ENCODE assay signal across 9 mouse cellular contexts in genomic region chr6:29234272-29234671, GRCm38 (mm10). TPM values are rescaled to one million over a fixed set of nuclear protein-coding genes. Genes with fewer than 3 reads are reported as not detected.
DNase-seq lines count a peak whose midpoint lies in the region; ATAC-seq and TF ChIP-seq lines count a peak whose summit lies in the region.
"Had no signal": no experiment of that assay in that cellular context is flagged by ENCODE, and none has a peak within 500 bp of the region (broad histone marks: within the 10 kb centered on the region; RNA-seq: fewer than 3 reads in every experiment).

No protein-coding gene starts in this region.

- H3K36me3 ChIP-seq in heart, embryonic 11.5 days (ENCODE audit: control insufficient read depth, insufficient read depth, low read length) = no peaks in the 10 kb centered on the region
- no peaks in the 10 kb centered on the region for H3K36me3 ChIP-seq in forebrain, embryonic 10.5 days (replicated peaks)
- H3K36me3 ChIP-seq: limb, embryonic 15.5 days had no signal

- TF ChIP-seq POLR2A in bone marrow macrophage, adult 2 months (IDR thresholded peaks at IDR 0.05; ENCODE audit: borderline replicate concordance, low read depth, low read length) = no peak

- ATAC-seq in heart, embryonic 11.5 days (replicated peaks; ENCODE audit: insufficient number of reproducible peaks, low FRiP score, low TSS enrichment) = no peak
- ATAC-seq in megakaryocyte progenitor cell, adult 5-6 weeks (replicated peaks; ENCODE audit: poor library complexity) = peak; percentile 66

- H3K9ac ChIP-seq in heart, embryonic 11.5 days (ENCODE audit: low read depth, low read length) = no peak overlapping the region
- H3K9ac ChIP-seq: limb, embryonic 15.5 days had no signal

- no peak overlapping the region for H3K4me2 ChIP-seq in heart, embryonic 11.5 days
- H3K4me2 ChIP-seq: limb, embryonic 15.5 days had no signal

- peak; percentile 19 for DNase-seq in heart, postnatal 4 days
- peak; percentile 75 for DNase-seq in CD4-positive helper T cell, adult 2 months (ENCODE audit: low read depth, low spot score)
- DNase-seq in layer of hippocampus, postnatal 36 days = no peak
- DNase-seq in left cerebral cortex, adult 9 months (ENCODE audit: low spot score in 2 of 2) = no peak
- no peak for DNase-seq in forebrain, embryonic 10.5 days (ENCODE audit: extremely low spot score, low spot score)

- no peaks in the 10 kb centered on the region for H3K9me3 ChIP-seq in heart, embryonic 11.5 days (replicated peaks; ENCODE audit: control insufficient read depth, low read length)
- H3K9me3 ChIP-seq in forebrain, embryonic 10.5 days = no peaks in the 10 kb centered on the region
- H3K9me3 ChIP-seq: limb, embryonic 15.5 days had no signal

- WGBS in heart, embryonic 11.5 days (ENCODE audit: insufficient replicate concordance) = 44% methylated on average over 8 of the region's 8 CpGs
- 51% methylated on average over 8 of the region's 8 CpGs for WGBS in forebrain, embryonic 10.5 days

- peak; percentile 30; the same call in 1 of the 2 replicates for TF ChIP-seq CTCF in bone marrow macrophage, adult 2 months (IDR thresholded peaks at IDR 0.05; ENCODE audit: low read depth, low read length)

- H3K4me3 ChIP-seq in heart, embryonic 11.5 days (ENCODE audit: low read depth, low read length) = no peak overlapping the region
- H3K4me3 ChIP-seq in bone marrow macrophage, adult 2 months (ENCODE audit: insufficient read depth, low read length) = no peak overlapping the region
- H3K4me3 ChIP-seq in forebrain, embryonic 10.5 days = no peak overlapping the region
- H3K4me3 ChIP-seq: limb, embryonic 15.5 days had no signal

- H3K27me3 ChIP-seq in heart, embryonic 11.5 days (ENCODE audit: control insufficient read depth, insufficient read depth, low read length) = no peaks in the 10 kb centered on the region
- no peaks in the 10 kb centered on the region for H3K27me3 ChIP-seq in forebrain, embryonic 10.5 days (ENCODE audit: poor library complexity, severe bottlenecking)
- H3K27me3 ChIP-seq: limb, embryonic 15.5 days had no signal

- H3K4me1 ChIP-seq in heart, embryonic 11.5 days (ENCODE audit: control insufficient read depth, insufficient read depth, low read length) = peaks cover 5% of the 10 kb centered on the region; the same call in 1 of the 2 replicates
- no peaks in the 10 kb centered on the region for H3K4me1 ChIP-seq in bone marrow macrophage, adult 2 months (ENCODE audit: control insufficient read depth, insufficient read depth, low read length)
- no peaks in the 10 kb centered on the region for H3K4me1 ChIP-seq in forebrain, embryonic 10.5 days
- H3K4me1 ChIP-seq: limb, embryonic 15.5 days had no signal

- H3K27ac ChIP-seq in heart, embryonic 11.5 days (ENCODE audit: low read depth, low read length) = no peak overlapping the region
- H3K27ac ChIP-seq in bone marrow macrophage, adult 2 months (ENCODE audit: insufficient read depth, low read depth, low read length) = no peak overlapping the region
- no peak overlapping the region for H3K27ac ChIP-seq in forebrain, embryonic 10.5 days
- H3K27ac ChIP-seq: limb, embryonic 15.5 days had no signal

RNA-seq across cellular contexts. Expression of gene Impdh1, which starts 18.1 kb away (rescaled TPM):
- total RNA-seq in heart, postnatal 4 days (2021) = 10 to 100 TPM; 29.5 to 30.6 TPM
- polyA plus RNA-seq in heart, embryonic 11.5 days (2014; fragmentation: Nextera tagmentation; extraction: Ambion mirVana) = 34.3 and 40.4 TPM in 2 replicates
- polyA plus RNA-seq in bone marrow macrophage, adult 2 months (2012; ENCODE audit: insufficient read depth, insufficient read length, missing spikeins) = 32.8 and 35.0 TPM in 2 replicates
- 56.0 and 76.2 TPM in 2 replicates for total RNA-seq in megakaryocyte progenitor cell, adult 5-6 weeks (2015)
- 94.2 and 106 TPM in 2 replicates for total RNA-seq in megakaryocyte progenitor cell, adult 5-6 weeks (2017)
- total RNA-seq in layer of hippocampus, postnatal 36 days (2021) = 10 to 100 TPM; 40.9 to 41.8 TPM
- polyA plus RNA-seq in forebrain, embryonic 10.5 days (2016; fragmentation: Nextera tagmentation; extraction: Ambion mirVana) = 39.6 and 39.7 TPM in 2 replicates

RNA-seq across cellular contexts. Expression of gene Hilpda, which starts 38.0 kb away (rescaled TPM):
- 1 to 10 TPM; 9.0 to 9.6 TPM for total RNA-seq in heart, postnatal 4 days (2021)
- 23.4 and 27.4 TPM in 2 replicates for polyA plus RNA-seq in heart, embryonic 11.5 days (2014; fragmentation: Nextera tagmentation; extraction: Ambion mirVana)
- polyA plus RNA-seq in bone marrow macrophage, adult 2 months (2012; ENCODE audit: insufficient read depth, insufficient read length, missing spikeins) = 4.7 and 7.2 TPM in 2 replicates
- 14.3 and 17.8 TPM in 2 replicates for total RNA-seq in megakaryocyte progenitor cell, adult 5-6 weeks (2015)
- 7.1 and 10.9 TPM in 2 replicates for total RNA-seq in megakaryocyte progenitor cell, adult 5-6 weeks (2017)
- 1 to 10 TPM; 5.9 to 6.2 TPM for total RNA-seq in layer of hippocampus, postnatal 36 days (2021)
- 36.2 and 37.2 TPM in 2 replicates for polyA plus RNA-seq in forebrain, embryonic 10.5 days (2016; fragmentation: Nextera tagmentation; extraction: Ambion mirVana)

RNA-seq across cellular contexts. Expression of gene Fam71f2, which starts 45.1 kb away (rescaled TPM):
- total RNA-seq in heart, postnatal 4 days (2021) = under 1 TPM in 1 of 2 experiments, not detected in 1; 0.32 TPM
- polyA plus RNA-seq in heart, embryonic 11.5 days (2014; fragmentation: Nextera tagmentation; extraction: Ambion mirVana) = 0.53 TPM in 1 of 2 replicates, not detected in the other
- polyA plus RNA-seq in bone marrow macrophage, adult 2 months (2012; ENCODE audit: insufficient read depth, insufficient read length, missing spikeins) = not detected in 2 replicates
- total RNA-seq in megakaryocyte progenitor cell, adult 5-6 weeks (2015) = 1.1 TPM in 1 of 2 replicates, not detected in the other
- 0.68 TPM in 1 of 2 replicates, not detected in the other for total RNA-seq in megakaryocyte progenitor cell, adult 5-6 weeks (2017)
- total RNA-seq in layer of hippocampus, postnatal 36 days (2021) = under 1 TPM; 0.60 to 0.86 TPM
- 0.33 and 0.50 TPM in 2 replicates for polyA plus RNA-seq in forebrain, embryonic 10.5 days (2016; fragmentation: Nextera tagmentation; extraction: Ambion mirVana)

RNA-seq across cellular contexts. Expression of gene Prrt4, which starts 54.9 kb away (rescaled TPM):
- total RNA-seq in heart, postnatal 4 days (2021) = 1 to 10 TPM; 7.3 to 7.7 TPM
- 1.6 and 1.8 TPM in 2 replicates for polyA plus RNA-seq in heart, embryonic 11.5 days (2014; fragmentation: Nextera tagmentation; extraction: Ambion mirVana)
- not detected in 2 replicates for polyA plus RNA-seq in bone marrow macrophage, adult 2 months (2012; ENCODE audit: insufficient read depth, insufficient read length, missing spikeins)
- total RNA-seq in megakaryocyte progenitor cell, adult 5-6 weeks (2015) = not detected in 2 replicates
- not detected in 2 replicates for total RNA-seq in megakaryocyte progenitor cell, adult 5-6 weeks (2017)
- 1 to 10 TPM; 2.0 to 2.1 TPM for total RNA-seq in layer of hippocampus, postnatal 36 days (2021)
- 1.3 and 1.8 TPM in 2 replicates for polyA plus RNA-seq in forebrain, embryonic 10.5 days (2016; fragmentation: Nextera tagmentation; extraction: Ambion mirVana)

Comparison
In these comparisons a context has a peak if more than half of its experiments do, and no peak if none do; other contexts are left out.
1. DNase-seq: peak in heart, postnatal 4 days (single experiment) and CD4-positive helper T cell, adult 2 months (single experiment); none in layer of hippocampus, postnatal 36 days (0 of 2), left cerebral cortex, adult 9 months (0 of 2) and forebrain, embryonic 10.5 days (single experiment).